Mouse (Mus musculus) cerebellum, postnatal 10 days (tissue): ENCODE measurements around the gene Sec14l1.
"Not testable (repeated sequence)": the region's sequence is repeated elsewhere in the genome, so short reads cannot be mapped to it uniquely, and the experiment has no call there.

Source experiments
- DNase-seq, 2 experiments: peaks; one replicate each; pipeline ENCODE4 v3.0.0; 2021; ENCODE audit warnings: mixed read lengths in 2 of 2

Sec14l1 gene

GRCm38 (mm10) chr11:117114592-117115345, at the start of gene Sec14l1:
Sec14l1 (plus strand) TSS chr11:117115168.
- DNase-seq, result peak; percentile 100

DNA sequence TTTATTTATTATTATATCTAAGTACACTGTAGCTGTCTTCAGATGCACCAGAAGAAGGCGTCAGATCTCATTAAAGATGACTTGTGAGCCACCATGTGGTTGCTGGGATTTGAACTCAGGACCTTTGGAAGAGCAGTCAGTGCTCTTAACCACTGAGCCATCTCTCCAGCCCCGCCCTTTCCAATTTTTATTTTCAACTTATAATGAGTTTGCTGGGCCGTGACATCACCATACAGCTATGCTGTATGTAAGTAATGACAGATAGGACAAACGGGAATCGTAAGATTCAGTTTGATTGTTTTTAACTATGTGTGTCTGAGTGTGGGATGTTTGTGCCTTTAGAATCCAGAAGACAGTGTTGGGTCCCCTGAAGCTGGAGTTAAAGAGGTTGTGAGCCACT, 49.4 kb upstream of the Sec14l1 start:
- not testable (repeated sequence) for DNase-seq

DNA sequence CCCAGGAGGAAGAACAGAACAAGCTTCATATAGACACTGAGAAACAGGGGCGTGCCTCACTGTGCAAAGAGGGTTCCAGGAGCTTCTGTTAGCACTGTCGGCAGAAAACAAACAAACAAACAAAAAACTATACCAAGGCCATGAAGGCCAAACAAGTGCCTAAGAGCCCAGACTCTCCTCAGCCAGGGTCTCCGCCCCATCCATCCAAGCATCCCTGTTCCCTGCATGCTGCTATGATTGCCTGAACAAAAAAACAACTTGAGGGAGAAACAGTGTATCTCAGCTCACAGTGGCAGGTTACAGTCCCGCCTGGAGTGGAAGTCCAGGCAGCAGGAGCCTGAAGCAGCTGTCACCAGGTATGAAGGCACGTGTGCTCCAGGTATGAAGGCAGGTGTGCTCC, 48.2 kb upstream of the Sec14l1 start:
- DNase-seq, result no peak

GRCm38 (mm10) chr11:117068332-117068731, 46.6 kb upstream of the Sec14l1 start:
- DNase-seq, result no peak

GRCm38 (mm10) chr11:117069027-117069426, 45.9 kb upstream of the Sec14l1 start:
- no peak for DNase-seq

GRCm38 (mm10) chr11:117070711-117071110, 44.3 kb upstream of the Sec14l1 start:
- DNase-seq, result no peak

DNA sequence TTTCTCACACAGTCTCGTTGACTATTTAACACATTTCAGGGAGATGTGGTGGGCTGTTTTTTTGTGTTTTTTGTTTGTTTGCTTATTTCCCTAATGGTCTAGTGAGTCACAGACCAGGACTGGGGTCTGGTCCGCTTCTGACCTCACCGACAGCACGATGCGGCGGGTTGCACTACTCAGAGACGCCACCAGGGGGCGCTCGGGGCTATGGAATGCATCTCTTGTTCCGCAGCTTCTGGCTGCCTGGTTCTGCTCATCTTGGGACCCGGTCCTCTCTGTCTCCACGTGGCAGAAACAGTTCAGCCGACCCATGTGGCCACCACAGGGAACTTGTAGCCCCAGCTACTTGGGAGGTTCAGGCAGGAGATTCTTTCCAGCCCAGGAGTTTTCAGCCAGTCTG, 42.8 kb upstream of the Sec14l1 start:
- DNase-seq, result peak; percentile 93 to 96

DNA sequence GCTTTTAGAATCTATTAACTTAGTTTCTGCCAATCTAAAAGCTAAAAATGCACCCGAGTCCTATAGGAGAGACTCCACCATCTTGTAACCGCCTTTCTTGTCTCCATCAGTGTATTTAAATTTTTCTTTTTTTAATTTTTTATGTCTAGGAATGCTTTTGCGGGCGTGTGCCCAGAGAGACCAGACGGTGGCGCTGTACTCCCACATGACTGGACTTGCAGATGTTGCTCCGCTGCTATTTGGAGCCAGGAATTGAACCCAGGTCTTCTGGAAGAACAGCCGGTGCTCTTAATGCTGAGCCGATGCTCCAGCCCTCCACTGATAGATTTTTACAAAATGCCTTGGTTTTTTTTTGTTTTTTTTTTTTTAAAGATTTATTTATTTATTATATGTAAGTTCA, 41.5 kb upstream of the Sec14l1 start:
- DNase-seq, result no peak

DNA sequence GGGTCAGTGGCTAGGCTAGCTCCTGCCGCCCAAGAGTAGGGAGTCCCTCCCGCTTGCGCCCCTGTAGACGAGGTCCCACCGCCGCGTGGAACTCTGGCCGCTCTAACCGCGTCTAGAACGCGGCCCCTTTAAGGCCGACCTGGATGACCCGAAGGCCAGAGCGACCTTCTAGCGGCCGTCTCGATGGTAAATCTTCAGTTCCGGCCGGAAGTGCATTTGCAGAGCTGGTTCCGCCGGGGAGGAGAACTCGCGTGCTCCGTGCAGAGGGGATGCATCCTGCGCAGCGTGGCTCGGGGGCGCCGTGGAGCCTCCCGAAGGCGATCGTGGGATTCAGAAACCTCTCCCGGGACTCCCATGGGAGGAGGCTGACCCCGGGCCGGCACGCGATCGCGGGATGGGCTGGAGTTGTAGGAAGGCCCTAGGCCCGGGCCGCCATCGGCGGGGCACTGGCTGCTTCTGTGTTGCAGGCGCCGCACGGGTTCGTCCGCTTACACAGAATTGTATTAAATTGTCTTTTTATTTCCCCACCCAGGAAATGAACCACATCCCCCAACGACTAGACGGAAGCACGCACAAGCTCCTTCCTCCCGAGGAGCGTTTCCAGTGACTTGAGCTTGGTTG, 38.3 kb upstream of the Sec14l1 start:
- DNase-seq, result peak; percentile 88 to 90

DNA sequence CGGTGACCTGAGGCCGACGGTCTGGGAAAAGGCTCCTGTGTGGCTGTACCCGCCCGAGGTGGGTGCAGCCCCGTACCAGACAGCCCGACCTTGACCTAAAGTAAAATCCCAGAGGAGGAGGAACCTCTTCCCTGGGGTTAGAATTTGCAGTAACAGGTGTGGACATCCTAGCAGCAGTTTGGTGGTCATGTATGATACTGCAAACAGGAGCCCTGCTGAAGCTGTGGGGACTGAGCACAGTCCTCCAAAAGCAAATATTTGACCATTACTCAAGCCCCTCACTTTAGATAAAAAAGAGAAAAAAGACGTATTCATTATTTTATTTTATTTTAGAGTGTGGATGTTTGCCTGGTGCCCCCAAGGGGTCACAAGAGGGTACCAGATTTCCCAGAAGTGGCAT, 37.7 kb upstream of the Sec14l1 start:
- DNase-seq, result no peak

DNA sequence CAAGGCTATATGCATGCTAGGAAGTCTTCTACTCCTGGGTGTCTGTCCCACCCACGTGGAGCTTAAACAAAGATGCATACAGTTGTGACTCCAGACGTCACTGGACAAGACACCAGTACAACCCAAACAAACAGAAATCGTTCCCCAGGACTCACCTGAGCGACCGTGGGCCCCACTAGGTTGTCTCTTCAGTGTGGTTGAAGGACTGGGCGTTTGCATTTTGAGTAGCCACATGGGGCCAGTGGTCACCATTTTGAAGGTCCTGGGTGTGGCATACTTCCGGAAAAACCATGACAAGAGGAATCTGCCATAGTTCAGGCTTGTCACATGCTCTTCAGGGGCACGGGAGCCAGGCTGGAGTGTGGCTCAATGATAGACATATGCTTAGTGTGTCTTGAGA, 37.1 kb upstream of the Sec14l1 start:
- DNase-seq, result no peak

DNA sequence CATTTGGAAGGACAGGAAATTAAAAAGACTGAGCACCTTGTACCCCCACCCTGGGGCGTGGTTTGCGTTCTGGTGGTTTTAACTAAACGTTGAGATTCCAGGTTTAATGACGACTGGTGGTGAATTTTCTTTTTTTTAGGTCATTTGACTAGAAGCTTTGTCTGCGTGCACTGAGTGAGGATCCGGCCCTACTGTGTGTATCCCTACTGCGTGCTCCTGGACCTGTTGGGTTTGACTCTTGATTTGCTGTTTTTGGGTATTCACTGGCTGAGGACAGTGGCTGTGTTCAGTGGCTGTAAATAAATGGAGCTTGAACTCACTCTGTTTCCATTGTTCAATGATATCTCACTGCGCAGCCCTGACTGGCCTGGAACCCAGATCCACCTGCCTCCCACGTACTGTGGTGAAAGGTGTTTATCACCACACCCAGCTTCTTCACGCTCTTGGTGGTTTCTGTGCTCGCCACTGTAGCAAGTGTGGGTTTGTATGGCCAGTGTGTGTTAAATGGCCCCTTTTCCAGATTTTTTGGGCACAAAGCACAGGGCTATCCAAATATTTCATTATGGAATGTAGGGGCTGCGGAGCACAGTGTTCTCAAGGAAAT, 36.2 kb upstream of the Sec14l1 start:
- no peak for DNase-seq

DNA sequence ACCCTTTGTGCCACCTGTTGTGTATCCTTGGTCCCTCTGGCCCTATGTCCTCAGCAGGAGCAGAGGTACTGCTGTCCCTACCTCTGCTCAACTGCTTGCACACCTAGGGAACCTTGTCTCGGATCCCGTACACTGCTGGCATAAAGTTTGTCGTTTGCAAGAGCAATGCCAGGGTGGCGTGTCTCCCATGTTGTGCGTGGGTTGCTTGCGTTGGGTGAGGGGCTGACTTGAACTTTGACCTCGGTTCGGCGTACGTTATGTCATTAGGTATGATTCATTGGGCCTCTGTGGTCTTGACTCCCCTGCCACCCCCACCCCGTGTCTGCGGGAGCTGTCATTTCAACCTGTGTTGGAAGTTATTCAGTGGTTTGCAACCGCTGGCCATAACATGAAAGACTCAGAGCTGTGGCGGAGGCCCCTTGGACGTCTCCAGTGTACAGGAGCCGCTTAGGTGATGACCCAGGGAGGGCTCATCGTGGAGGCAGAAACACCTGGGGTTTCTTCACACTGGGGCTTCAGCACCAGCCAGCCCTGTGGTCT, 35.2 kb upstream of the Sec14l1 start:
- no peak for DNase-seq

GRCm38 (mm10) chr11:117080209-117080608, 34.8 kb upstream of the Sec14l1 start:
- no peak for DNase-seq

GRCm38 (mm10) chr11:117081165-117082064, 33.6 kb upstream of the Sec14l1 start:
- peak; percentile 77 to 86 for DNase-seq

- no peak for DNase-seq
Observed at GRCm38 (mm10) chr11:117082353-117082934, 32.5 kb upstream of the Sec14l1 start.

DNA sequence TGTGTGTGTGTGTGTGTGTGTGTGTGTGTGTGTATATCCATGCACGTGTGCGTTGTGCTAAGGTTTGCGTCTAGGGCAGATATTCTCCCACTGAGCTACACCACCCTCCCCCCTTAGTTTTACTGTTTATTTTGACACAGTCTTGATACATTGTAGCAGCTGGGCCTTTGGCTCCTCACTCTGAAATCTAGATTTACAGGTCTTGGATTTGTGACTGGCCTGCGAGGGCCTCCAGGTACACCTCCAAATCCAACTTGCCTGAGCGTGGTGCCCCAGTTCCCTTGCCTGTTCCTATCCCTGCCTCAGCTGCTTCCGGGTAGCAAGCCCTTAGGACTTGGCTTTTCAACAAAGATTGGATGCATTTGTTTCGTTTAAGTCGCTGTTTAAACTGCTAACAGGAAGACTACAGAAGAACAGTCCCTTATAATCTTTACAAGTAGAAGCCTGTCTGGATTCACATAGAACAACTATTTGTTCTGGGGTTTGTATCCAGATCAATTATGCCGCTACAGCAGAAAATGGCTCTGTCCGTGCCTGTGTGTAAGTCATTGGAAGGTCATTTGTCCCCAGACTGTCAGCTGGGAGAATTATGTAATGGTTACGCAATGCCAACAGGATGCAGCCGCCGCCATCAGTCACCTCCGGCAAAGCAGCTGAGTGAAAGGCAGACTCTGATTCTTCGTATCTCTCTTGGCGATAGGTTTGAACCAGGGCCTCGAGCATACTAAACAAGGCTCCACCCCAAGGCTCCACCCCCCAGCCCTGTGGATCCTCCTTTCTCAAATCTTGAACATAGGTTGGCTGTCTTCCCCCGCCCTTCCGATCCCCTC, 31.7 kb upstream of the Sec14l1 start:
- DNase-seq, result no peak

DNA sequence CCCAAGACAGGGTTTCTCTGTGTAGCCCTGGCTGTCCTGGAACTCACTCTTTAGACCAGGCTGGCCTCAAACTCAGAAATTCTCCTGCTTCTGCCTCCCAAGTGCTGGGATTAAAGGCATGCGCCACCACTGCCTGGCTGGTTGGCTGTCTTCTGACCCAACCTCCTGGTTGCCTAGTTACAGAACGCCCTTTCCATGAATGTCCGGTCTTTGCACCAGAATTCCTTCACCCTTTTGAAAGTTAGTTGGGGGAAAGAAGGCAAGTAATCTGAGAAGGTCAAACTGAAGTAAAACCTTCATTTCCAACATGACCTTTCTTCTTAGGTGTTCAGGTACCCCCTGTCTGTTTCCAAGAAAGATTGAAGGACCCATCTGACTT, 31.1 kb upstream of the Sec14l1 start:
- not testable (repeated sequence) for DNase-seq

DNA sequence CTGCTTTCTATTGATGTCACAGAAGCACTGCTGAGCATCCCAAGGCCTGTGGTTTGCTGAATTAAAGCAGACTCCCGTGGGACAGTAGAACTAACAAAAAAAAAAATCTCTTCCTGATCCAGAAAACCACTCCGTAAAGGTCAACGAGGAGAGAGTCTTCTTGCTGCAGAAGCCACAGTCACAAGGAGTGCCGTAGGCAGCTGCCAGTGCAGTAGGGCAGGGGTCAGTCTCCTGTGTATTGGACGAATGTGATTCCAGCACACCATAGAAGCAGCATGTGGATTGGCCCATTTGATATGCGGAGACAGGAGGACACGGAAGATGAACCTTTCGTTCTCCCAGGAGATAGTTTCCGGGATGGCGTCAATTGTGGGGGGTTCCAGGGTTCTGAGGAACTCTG, 28.8 kb upstream of the Sec14l1 start:
- DNase-seq, result no peak

DNA sequence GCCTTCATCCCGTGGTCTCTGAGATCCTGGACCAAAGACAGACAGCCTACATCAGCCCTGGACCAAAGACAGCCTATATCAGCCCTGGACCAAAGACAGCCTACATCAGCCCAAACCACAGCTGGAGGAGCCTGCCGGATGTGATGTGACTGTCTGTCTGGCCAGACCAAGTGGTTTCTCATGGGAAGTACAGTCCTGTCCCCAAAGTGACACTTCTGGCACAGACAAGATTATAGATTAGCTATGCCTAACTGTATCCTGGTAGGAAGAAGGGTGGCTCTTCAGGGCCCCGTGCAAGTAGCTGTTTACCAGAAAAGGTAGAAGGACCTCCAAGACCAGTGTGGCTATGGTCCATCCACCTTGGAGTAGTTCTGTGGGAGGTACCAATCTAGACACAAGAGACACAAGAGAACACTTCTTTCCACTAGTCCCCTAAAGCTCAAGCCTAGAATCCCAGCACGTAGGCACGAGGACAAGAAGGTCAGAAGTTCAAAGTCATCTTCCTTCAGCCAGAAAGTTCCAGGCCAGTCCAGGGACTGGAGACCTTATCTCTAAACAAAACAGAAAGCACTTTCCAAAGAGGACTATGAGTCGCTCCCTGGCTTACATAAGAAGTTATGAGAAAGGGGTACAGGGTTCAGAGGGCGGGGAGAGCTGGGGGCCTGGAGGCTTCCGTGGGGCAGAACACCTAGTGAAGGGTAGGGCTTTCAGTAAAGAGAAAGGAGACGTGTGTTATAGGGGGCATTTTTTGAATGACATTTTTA, 27.8 kb upstream of the Sec14l1 start:
- no peak for DNase-seq
